ENCODE assay signal across 8 mouse cellular contexts in genomic region chr12:74316989-74317759, GRCm38 (mm10). TPM values are rescaled to one million over a fixed set of nuclear protein-coding genes. Genes with fewer than 3 reads are reported as not detected.
DNase-seq lines count a peak whose midpoint lies in the region; ATAC-seq lines count a peak whose summit lies in the region.

No protein-coding gene starts in this region.

- H3K4me2 ChIP-seq in embryonic facial prominence, embryonic 12.5 days (replicated peaks), result peak overlapping the region; percentile 75
- H3K4me2 ChIP-seq in kidney, embryonic 14.5 days (replicated peaks; ENCODE audit: low read depth, low read length), result peak overlapping the region; percentile 52
- H3K4me2 ChIP-seq in limb, embryonic 15.5 days, result peak overlapping the region; percentile 52
- peak overlapping the region; percentile 69 for H3K4me2 ChIP-seq in midbrain, embryonic 16.5 days (ENCODE audit: low read length)

- DNase-seq in 3134 (ENCODE audit: extremely low read depth, insufficient read length, low spot score), result peak; percentile 55
- peak; percentile 85 for DNase-seq in adrenal gland, postnatal 14 days
- DNase-seq in heart, embryonic 10.5 days (ENCODE audit: low spot score), result peak; percentile 87
- peak; percentile 92 for DNase-seq in telencephalon, adult 2 months (ENCODE audit: low read depth, low spot score)

- 17% methylated on average over 15 of the region's 15 CpGs for WGBS in embryonic facial prominence, embryonic 12.5 days
- WGBS in heart, embryonic 10.5 days, result 18% methylated on average over 15 of the region's 15 CpGs
- WGBS in kidney, embryonic 14.5 days, result 16% methylated on average over 15 of the region's 15 CpGs
- 12% methylated on average over 15 of the region's 15 CpGs for WGBS in limb, embryonic 15.5 days
- WGBS in midbrain, embryonic 16.5 days, result 11% methylated on average over 15 of the region's 15 CpGs

- no peaks in the 10 kb centered on the region for H3K36me3 ChIP-seq in embryonic facial prominence, embryonic 12.5 days
- no peaks in the 10 kb centered on the region for H3K36me3 ChIP-seq in heart, embryonic 10.5 days
- no peaks in the 10 kb centered on the region for H3K36me3 ChIP-seq in kidney, embryonic 14.5 days (ENCODE audit: control insufficient read depth, insufficient read depth, low read length)
- no peaks in the 10 kb centered on the region for H3K36me3 ChIP-seq in limb, embryonic 15.5 days
- H3K36me3 ChIP-seq in midbrain, embryonic 16.5 days (ENCODE audit: control insufficient read depth, insufficient read depth, low read length), result no peaks in the 10 kb centered on the region

- no peak overlapping the region for H3K27ac ChIP-seq in embryonic facial prominence, embryonic 12.5 days
- H3K27ac ChIP-seq in heart, embryonic 10.5 days, result peak overlapping the region; percentile 85
- H3K27ac ChIP-seq in kidney, embryonic 14.5 days (ENCODE audit: low read depth, low read length), result peak overlapping the region; percentile 55; the same call in 1 of the 2 replicates
- H3K27ac ChIP-seq in limb, embryonic 15.5 days, result peak overlapping the region; percentile 47; the same call in 1 of the 2 replicates
- H3K27ac ChIP-seq in midbrain, embryonic 16.5 days (ENCODE audit: low read length), result peak overlapping the region; percentile 92

- H3K27me3 ChIP-seq in embryonic facial prominence, embryonic 12.5 days, result no peaks in the 10 kb centered on the region
- H3K27me3 ChIP-seq in heart, embryonic 10.5 days (ENCODE audit: insufficient read depth, poor library complexity, severe bottlenecking), result no peaks in the 10 kb centered on the region
- H3K27me3 ChIP-seq in kidney, embryonic 14.5 days (ENCODE audit: control insufficient read depth, insufficient read depth, low read length), result no peaks in the 10 kb centered on the region
- peaks cover 4% of the 10 kb centered on the region; the same call in 1 of the 2 replicates for H3K27me3 ChIP-seq in limb, embryonic 15.5 days
- H3K27me3 ChIP-seq in midbrain, embryonic 16.5 days (ENCODE audit: control insufficient read depth, insufficient read depth, low read depth, low read length), result no peaks in the 10 kb centered on the region

- ATAC-seq in embryonic facial prominence, embryonic 12.5 days (ENCODE audit: insufficient number of reproducible peaks, insufficient read depth, low FRiP score, low TSS enrichment), result peak; percentile 64; the same call in 1 of the 2 replicates
- peak; percentile 94 for ATAC-seq in kidney, embryonic 14.5 days (ENCODE audit: low FRiP score, low TSS enrichment)
- ATAC-seq in limb, embryonic 15.5 days (ENCODE audit: insufficient number of reproducible peaks, low FRiP score, low TSS enrichment, low read depth), result peak; percentile 75; the same call in 1 of the 2 replicates
- ATAC-seq in midbrain, embryonic 16.5 days, result peak; percentile 84

- no peaks in the 10 kb centered on the region for H3K9me3 ChIP-seq in embryonic facial prominence, embryonic 12.5 days
- H3K9me3 ChIP-seq in heart, embryonic 10.5 days, result no peaks in the 10 kb centered on the region
- H3K9me3 ChIP-seq in kidney, embryonic 14.5 days (ENCODE audit: control insufficient read depth, low read length), result no peaks in the 10 kb centered on the region
- H3K9me3 ChIP-seq in limb, embryonic 15.5 days, result no peaks in the 10 kb centered on the region
- no peaks in the 10 kb centered on the region for H3K9me3 ChIP-seq in midbrain, embryonic 16.5 days (replicated peaks; ENCODE audit: control insufficient read depth, low read length, poor library complexity, severe bottlenecking)

- peak overlapping the region; percentile 44 for H3K4me3 ChIP-seq in embryonic facial prominence, embryonic 12.5 days
- peak overlapping the region; percentile 62 for H3K4me3 ChIP-seq in heart, embryonic 10.5 days
- H3K4me3 ChIP-seq in kidney, embryonic 14.5 days (ENCODE audit: low read length), result peak overlapping the region; percentile 52
- peak overlapping the region; percentile 51 for H3K4me3 ChIP-seq in limb, embryonic 15.5 days
- H3K4me3 ChIP-seq in midbrain, embryonic 16.5 days (ENCODE audit: low read depth, low read length), result peak overlapping the region; percentile 51

- H3K4me1 ChIP-seq in embryonic facial prominence, embryonic 12.5 days, result no peaks in the 10 kb centered on the region
- H3K4me1 ChIP-seq in heart, embryonic 10.5 days, result no peaks in the 10 kb centered on the region
- no peaks in the 10 kb centered on the region for H3K4me1 ChIP-seq in kidney, embryonic 14.5 days (ENCODE audit: control insufficient read depth, insufficient read depth, low read length)
- H3K4me1 ChIP-seq in limb, embryonic 15.5 days, result peaks cover 3% of the 10 kb centered on the region; the same call in 1 of the 2 replicates
- peaks cover 5% of the 10 kb centered on the region; the same call in 1 of the 2 replicates for H3K4me1 ChIP-seq in midbrain, embryonic 16.5 days (ENCODE audit: control insufficient read depth, insufficient read depth, low read length)

- peak overlapping the region; percentile 62; the same call in 1 of the 2 replicates for H3K9ac ChIP-seq in embryonic facial prominence, embryonic 12.5 days
- peak overlapping the region; percentile 63; the same call in 1 of the 2 replicates for H3K9ac ChIP-seq in kidney, embryonic 14.5 days (ENCODE audit: low read depth, low read length)
- peak overlapping the region; percentile 45; the same call in 1 of the 2 replicates for H3K9ac ChIP-seq in limb, embryonic 15.5 days
- H3K9ac ChIP-seq in midbrain, embryonic 16.5 days (ENCODE audit: low read depth, low read length), result peak overlapping the region; percentile 73

RNA-seq across cellular contexts. Expression of gene Gm11042, which starts 1.0 kb away (rescaled TPM):
- not detected in 2 replicates for total RNA-seq in adrenal gland, postnatal 14 days (2021)
- not detected in 2 replicates for polyA plus RNA-seq in embryonic facial prominence, embryonic 12.5 days (2016; fragmentation: Nextera tagmentation; extraction: Ambion mirVana)
- polyA plus RNA-seq in heart, embryonic 10.5 days (2016; fragmentation: Nextera tagmentation; extraction: Ambion mirVana), result not detected in 2 replicates
- polyA plus RNA-seq in kidney, embryonic 14.5 days (2014; fragmentation: Nextera tagmentation; extraction: Ambion mirVana), result not detected in 2 replicates
- not detected in 2 replicates for polyA plus RNA-seq in limb, embryonic 15.5 days (2015; fragmentation: Nextera tagmentation; extraction: Ambion mirVana)
- not detected in 2 replicates for polyA plus RNA-seq in midbrain, embryonic 16.5 days (2015; fragmentation: Nextera tagmentation; extraction: Ambion mirVana)
